Mouse (Mus musculus) gastrocnemius, adult 2 months (tissue): ENCODE measurements at regions not wholly inside any gene's neighbourhood (a gene's known extent, or its start where the extent isn't known, plus 50 kb on each side); places are given as distances from the start of the nearest gene placed in this dataset.

ENCODE experiments used
- DNase-seq: peaks from one replicate; pipeline ENCODE4 v3.0.0; 2022
- H3K27ac ChIP-seq: fragments of 200-600 bp; 2 replicates; pipeline ENCODE4 v1.8.1; 2022; ENCODE audit warnings: mild to moderate bottlenecking
- H3K4me3 ChIP-seq: fragments of 200-600 bp; 2 replicates; pipeline ENCODE4 v1.8.1; 2022; ENCODE audit warnings: mild to moderate bottlenecking, moderate library complexity
- CTCF ChIP-seq: fragments of 200-600 bp; IDR thresholded peaks from 2 replicates; pipeline ENCODE4 v1.8.1; 2022; ENCODE audit warnings: antibody characterized with exemption, mild to moderate bottlenecking, moderate library complexity
- intact Hi-C: fragments of 180-260 bp; cut with DNase I; formaldehyde crosslinking; loops from one replicate; pipeline ENCODE4 v1.15.1; 2025

DNA sequence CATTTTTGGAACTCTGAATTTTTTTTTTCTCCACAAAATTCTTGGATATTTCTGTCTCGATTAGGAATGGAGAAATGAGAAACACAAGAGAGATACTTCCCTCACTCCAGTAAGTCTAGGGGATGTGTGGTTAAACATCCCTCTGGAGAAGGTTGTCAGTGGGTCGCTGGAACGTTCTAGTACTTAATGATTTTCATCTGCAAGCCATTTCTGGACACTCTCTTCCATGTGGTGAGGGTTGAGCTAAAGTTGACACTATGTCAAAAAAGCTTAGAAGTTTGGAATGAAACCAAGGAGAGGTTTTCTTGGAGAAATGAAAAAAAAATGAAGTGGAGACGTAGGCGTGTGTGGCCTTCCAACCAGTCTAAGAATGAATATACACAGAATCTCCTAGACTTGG lies 268.0 kb downstream of the Hhipl2 start:
- Histone ChIP-seq H3K27ac (no peak overlapping the region), H3K4me3 (no peak overlapping the region)
- intact Hi-C loops = no loop called here
- no peak for DNase-seq
- TF ChIP-seq CTCF = no peak

DNA sequence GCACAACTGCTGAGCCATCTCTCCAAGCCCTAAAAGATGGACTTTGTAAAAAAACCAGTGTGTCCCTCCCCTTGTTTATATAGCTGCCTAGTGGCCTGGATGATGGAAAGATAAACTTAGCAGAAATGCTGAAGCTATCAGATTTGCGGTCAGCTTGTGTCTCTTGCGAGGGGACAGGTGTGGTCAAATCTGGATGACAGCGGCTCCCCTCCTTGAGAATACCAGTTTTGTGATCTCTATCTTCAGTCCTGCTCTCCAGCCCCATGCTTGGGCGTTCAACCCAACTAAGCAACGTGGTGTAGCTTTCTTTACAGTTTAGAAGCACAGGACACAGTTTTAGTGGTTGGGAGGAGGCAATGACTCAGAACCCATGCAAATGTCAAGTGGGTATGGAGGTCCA lies 274.7 kb downstream of the Hhipl2 start:
- TF ChIP-seq CTCF = no peak
- intact Hi-C loops = no loop called here
- H3K27ac ChIP-seq = no peak overlapping the region

DNA sequence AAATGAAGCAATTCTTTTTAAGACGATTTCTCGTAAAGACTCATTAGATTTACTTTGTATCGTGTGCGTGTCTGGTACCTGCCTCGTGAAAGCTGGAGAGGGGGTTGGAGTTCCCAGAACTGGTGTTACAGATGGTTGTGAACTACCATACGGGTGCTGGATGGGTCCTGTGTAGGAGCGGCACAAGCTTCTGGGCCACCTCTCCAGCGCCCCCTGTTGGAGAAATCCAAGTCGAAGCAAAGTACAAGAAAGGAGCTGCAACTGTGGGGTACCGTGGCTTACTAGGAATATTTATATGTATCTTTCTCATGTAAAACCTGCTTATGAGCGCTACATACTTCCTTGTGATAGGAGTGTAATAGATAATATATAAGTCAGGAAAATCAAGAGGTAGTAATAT lies 281.3 kb downstream of the Hhipl2 start:
- Histone ChIP-seq H3K27ac (no peak overlapping the region), H3K4me3 (no peak overlapping the region)
- intact Hi-C loops = no loop called here
- TF ChIP-seq CTCF = peak; percentile 43
- no peak for DNase-seq

More for the DNA sequence above, 274.7 kb downstream of the Hhipl2 start:
- H3K4me3 ChIP-seq = no peak overlapping the region
- DNase-seq = no peak

DNA sequence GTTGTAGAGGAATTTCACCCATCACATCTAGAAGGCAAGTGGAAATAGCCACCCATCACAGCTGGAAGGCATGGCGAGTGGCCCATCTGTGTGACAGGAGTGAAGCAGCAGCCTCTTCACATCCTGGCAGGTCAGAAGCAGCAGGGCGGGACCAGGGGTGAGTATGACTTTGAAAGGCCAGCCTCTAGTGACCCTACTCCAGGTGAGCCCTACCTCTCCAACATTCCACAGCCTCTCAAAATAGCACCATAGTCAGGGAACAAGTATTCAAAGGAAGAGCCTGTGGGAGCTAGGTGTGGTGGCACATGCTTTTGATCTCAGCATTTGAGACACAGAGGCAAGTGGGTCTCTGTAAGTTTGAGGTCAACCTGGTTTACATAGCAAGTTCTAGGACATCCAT lies 284.9 kb downstream of the Hhipl2 start:
- Histone ChIP-seq H3K27ac (no peak overlapping the region), H3K4me3 (no peak overlapping the region)
- no peak for TF ChIP-seq CTCF
- DNase-seq = no peak
- intact Hi-C loops = no loop called here

DNA sequence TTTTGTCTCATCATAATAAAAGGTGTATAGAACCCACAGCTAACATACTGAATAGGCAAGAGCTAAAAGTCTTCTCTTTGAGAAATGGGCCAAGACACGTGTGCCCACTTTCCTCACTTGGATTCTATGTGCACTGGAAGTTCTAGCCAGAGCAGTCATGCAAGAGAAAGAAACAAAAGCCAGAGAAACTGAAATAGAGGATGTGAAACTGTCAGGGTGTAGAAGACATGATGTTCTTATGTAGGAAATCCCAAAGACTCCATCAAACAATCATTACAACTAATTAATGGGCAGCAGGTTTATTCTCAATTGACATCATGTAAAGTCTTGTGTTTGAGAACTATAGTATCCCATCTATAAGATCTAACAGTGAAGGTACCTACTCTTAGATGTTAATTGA lies 294.9 kb downstream of the Hhipl2 start:
- no peak for TF ChIP-seq CTCF
- Histone ChIP-seq H3K27ac (no peak overlapping the region), H3K4me3 (no peak overlapping the region)
- intact Hi-C loops = no loop called here
- DNase-seq = no peak

DNA sequence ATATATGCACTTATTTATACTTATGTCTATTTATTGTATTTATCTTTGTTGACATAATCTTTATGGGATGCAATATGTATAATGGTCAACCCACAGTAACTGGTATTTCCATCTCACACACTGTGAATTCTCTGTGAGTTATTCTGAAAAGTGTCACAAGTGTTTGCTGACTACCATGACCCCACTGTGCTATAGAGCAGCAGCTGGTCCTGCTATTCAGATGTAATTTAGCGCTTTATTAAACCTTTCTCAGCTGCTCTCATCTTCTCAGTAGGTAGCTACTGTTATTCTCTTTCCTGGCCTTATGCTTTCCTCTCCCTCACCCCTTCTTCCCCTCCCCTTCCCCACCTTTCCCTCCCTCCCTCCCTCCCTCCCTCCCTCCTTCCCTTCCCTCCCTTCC lies 296.0 kb upstream of the Dusp10 start:
- intact Hi-C loops = no loop called here
- H3K4me3 ChIP-seq = no peak overlapping the region
- H3K27ac ChIP-seq = no peak overlapping the region
- no peak for TF ChIP-seq CTCF
- no peak for DNase-seq

DNA sequence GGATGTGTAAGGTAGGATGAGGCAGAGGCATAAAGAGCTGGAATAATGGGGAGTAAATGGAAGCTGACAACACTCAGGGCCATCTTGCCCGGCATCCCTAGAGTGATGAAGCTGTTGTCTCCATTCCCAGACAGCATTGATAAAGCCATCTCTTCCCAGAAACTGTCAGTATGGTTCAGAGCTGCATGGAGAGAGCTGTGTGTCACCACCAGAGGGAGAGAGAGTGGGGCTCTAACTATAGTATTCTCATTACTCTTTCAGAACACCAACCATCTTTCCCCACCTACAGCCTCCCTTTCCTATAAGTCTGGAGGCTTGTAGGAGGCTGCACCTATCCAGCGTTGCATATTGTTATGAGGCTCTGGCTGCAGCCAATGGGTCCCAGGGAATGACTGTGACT lies 264.0 kb upstream of the Dusp10 start:
- no peak overlapping the region for H3K4me3 ChIP-seq
- peak; percentile 38 for TF ChIP-seq CTCF
- H3K27ac ChIP-seq = no peak overlapping the region
- DNase-seq = no peak
- intact Hi-C loops = no loop called here

DNA sequence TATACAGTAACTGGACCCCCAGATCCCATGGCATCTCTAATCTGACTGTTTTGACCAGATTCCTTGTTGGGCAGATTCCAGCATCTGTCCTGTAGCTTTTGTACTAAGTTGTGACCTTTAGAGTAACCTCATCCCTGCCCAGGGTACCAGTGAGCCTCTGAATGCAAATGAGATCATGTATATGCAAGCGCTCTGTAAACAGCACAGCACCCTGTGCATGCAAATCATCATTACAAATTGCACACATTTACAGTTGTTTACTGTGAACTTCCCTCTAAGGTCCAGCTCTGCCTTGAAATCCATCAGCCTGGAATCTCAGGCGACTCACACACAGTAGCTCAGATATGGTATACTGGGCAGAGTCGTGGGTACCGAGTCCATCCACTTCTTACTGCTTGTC lies 258.6 kb upstream of the Dusp10 start:
- no peak overlapping the region for H3K4me3 ChIP-seq
- no peak overlapping the region for H3K27ac ChIP-seq
- intact Hi-C loops = no loop called here
- no peak for TF ChIP-seq CTCF
- DNase-seq = no peak

DNA sequence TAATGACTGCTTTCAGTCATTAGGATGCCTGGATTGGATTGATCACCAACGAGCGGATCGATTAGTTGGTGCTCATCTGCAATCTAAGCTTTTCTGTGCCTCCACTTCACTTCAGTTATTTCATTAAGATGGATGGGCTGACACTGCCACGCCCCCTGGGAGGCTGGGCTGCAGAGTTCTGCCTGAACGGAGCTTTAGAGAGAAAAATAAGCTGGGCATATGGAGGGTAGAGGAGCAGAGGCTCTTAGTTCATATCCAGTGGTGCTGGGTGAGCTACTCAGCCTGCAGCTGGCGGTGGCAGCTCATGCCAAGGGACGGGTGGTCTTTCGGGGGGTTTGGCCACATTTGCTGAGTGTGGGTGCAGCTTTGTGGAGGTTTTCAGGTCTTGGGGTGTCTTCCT lies 256.4 kb upstream of the Dusp10 start:
- no peak overlapping the region for H3K27ac ChIP-seq
- no peak overlapping the region for H3K4me3 ChIP-seq
- no peak for DNase-seq
- no peak for TF ChIP-seq CTCF
- intact Hi-C loops = no loop called here

DNA sequence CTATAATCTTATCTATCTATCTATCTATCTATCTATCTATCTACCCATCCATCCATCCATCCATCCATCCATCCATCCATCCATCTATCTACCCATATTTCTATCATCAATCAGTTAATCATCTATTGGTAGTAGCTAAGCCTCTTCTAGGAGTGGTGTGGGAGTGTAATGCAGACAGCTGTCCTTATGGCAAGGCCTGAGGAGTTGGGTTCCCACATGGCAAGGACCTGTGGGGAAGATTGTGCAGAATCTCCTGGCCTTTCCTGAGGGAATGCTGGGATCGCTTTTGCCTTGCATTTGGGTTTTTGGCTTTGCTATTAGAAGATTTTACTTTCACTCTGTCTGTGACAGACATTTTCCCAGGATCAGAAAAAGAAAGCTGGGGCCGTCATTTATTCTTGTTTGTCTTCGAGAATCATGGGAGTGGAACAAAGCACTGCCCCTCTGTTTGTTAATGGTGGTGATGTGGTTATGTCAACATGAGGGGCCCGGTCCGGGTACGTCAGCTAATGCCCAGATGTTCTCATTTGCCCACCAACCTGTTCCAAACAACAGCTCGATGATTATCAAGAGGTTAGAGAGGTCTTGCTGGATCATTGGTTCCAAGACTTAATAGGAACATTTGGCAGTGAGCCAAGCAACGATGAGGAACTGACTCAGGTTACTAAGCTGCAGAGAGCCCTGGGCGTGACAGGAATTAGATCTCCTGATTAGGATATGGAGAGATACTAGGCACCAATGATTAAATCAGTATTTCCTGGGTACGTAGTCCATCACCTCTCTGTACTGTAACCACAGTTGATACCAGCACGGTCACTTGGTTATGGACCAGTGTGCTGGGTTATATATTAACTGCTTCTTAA lies 249.0 kb upstream of the Dusp10 start:
- DNase-seq = no peak
- no peak overlapping the region for H3K27ac ChIP-seq
- no peak overlapping the region for H3K4me3 ChIP-seq
- no peak for TF ChIP-seq CTCF
- intact Hi-C loops = no loop called here

DNA sequence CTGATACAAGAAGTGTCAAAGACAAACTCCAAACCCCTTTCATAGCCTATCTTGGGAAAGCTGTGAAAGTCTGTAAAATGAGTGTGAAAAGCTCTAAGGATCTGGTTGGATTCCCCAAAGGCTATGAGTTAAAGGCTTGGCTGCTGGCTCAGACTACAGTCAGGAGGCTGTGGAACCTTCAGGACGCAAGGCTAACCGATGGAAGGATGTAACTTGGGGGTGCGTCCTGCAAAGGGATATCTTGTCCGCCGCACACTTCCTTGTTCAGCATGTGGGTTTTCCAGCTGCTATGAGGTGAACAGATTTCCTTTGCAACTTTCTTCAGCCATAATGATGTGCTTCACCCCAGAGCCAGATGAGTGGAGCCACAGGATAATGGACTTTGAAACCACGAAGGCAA lies 240.3 kb upstream of the Dusp10 start:
- TF ChIP-seq CTCF = no peak
- Histone ChIP-seq H3K4me3 (no peak overlapping the region), H3K27ac (no peak overlapping the region)
- intact Hi-C loops = no loop called here
- no peak for DNase-seq

DNA sequence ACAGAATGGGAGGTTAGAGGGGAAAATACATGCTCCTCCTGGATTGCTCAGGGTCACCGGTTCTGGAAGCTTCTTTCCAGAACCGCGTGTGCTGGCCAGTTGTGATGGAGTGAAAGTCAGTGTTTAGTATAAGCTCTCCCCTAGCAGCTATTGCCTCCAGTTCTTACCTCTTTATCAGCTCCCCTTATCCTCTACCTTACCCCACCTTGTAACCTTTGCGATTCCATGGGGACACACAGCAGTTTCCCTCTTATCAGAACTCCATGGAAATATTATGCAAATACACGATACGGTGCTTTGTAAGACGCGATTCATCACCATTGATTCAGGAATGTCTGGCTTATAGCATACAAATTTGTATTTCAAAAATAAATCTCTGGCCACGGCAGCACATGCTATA lies 232.9 kb upstream of the Dusp10 start:
- DNase-seq = no peak
- intact Hi-C loops = no loop called here
- no peak for TF ChIP-seq CTCF
- no peak overlapping the region for H3K27ac ChIP-seq
- H3K4me3 ChIP-seq = no peak overlapping the region

DNA sequence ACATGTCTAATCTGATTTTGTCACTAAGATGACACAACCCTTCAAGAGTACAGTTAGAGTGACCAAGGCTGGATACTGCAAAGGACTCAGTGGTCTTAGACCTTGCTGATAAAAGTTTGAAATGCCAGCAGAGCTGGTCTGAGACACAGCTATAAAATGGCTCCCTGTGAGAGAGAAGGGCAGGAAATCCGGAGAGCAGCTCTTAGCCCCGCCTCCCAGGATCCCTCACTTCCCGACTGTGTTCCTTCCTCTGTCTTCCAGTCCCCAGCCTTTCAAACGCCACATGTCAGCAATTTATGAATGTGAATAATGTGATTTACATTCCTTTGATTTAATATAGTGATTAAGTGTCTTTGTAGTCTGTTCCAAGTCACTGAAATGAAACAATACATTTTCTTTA lies 232.3 kb upstream of the Dusp10 start:
- intact Hi-C loops = no loop called here
- Histone ChIP-seq H3K27ac (no peak overlapping the region), H3K4me3 (no peak overlapping the region)
- no peak for TF ChIP-seq CTCF
- DNase-seq = no peak

DNA sequence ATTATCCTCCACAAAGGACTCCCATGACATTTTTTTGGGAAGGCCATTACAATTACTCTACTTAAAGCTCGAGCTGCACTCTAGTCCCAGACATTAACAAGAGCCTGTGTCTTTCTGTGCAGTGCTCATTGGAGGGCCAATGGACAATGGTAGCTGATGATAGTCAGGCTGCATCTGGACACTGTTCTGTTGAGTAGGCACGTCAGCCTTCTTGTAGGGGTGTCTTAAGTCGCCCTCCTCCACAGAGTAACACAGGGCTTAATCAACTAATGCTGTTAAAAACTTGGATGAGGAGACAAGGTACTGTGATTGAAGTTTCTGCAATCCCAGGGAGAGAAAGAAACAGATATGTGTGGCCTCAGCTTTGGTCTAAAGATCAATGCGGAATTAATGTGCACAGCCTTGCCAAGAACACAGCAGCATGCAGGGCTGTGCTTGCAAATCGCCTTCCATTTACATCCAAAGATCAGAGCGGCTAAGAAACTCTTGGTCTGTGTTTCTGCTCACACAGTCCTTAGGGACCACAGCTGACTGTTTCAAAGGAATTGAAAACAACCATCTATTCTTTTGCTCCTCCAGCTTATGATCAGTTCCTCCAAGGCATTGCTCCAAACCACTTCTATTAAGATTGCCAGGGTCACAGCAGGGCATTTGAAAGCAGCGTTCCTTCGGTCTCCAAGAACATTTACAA lies 229.5 kb upstream of the Dusp10 start:
- TF ChIP-seq CTCF = no peak
- Histone ChIP-seq H3K4me3 (no peak overlapping the region), H3K27ac (no peak overlapping the region)
- no peak for DNase-seq
- intact Hi-C loops = no loop called here
